Mouse (Mus musculus) small intestine, adult 2 months (tissue): ENCODE data around the gene Tgm3. TPM values are rescaled to one million over a fixed set of nuclear protein-coding genes. Genes with fewer than 3 reads are reported as not detected.

Source experiments
- H3K27ac ChIP-seq: fragments of 200-500 bp; 2 replicates; pipeline ENCODE4 v1.5.1; 2012; ENCODE audit warnings: low read depth, low read length, control low read depth, inconsistent platforms; ENCODE audit not compliant: insufficient read depth
- H3K27me3 ChIP-seq: fragments of 200-500 bp; 2 replicates; pipeline ENCODE4 v1.6.1; 2012; ENCODE audit warnings: mild to moderate bottlenecking, moderate library complexity, low read length, inconsistent platforms; ENCODE audit not compliant: control insufficient read depth, insufficient read depth
- H3K36me3 ChIP-seq: fragments of 200-500 bp; 2 replicates; pipeline ENCODE4 v1.6.1; 2012; ENCODE audit warnings: mild to moderate bottlenecking, low read length, control low read depth, inconsistent platforms; ENCODE audit not compliant: control insufficient read depth, insufficient read depth
- H3K4me1 ChIP-seq: fragments of 200-500 bp; 2 replicates; pipeline ENCODE4 v1.6.1; 2012; ENCODE audit warnings: low read length, inconsistent platforms, mixed read lengths; ENCODE audit not compliant: control insufficient read depth, insufficient read depth, insufficient read length
- H3K4me3 ChIP-seq: fragments of 200-500 bp; 2 replicates; pipeline ENCODE4 v1.5.1; 2012; ENCODE audit warnings: low read depth, mild to moderate bottlenecking, control low read depth, inconsistent platforms, low read length, moderate library complexity
- CTCF ChIP-seq: fragments of 200-500 bp; IDR thresholded peaks from 2 replicates; pipeline ENCODE4 v1.5.1; 2012; ENCODE audit warnings: low read depth, mild to moderate bottlenecking, control low read depth, inconsistent platforms, low read length, moderate library complexity, mixed read lengths; ENCODE audit not compliant: insufficient replicate concordance, insufficient read length; ENCODE audit errors: extremely low read depth
- POLR2A ChIP-seq: fragments of 200-500 bp; IDR thresholded peaks from 2 replicates; pipeline ENCODE4 v1.6.1; 2012; ENCODE audit warnings: low read depth, mild to moderate bottlenecking, control low read depth, inconsistent platforms, low read length, moderate library complexity
- WGBS: fragments of 180-500 bp; shearing (Covaris S2); methylation state at CpG from one replicate; pipeline ENCODE4 v1.1.7; 2018; 5-methylcytosine and 5-hydroxymethylcytosine counted together
- polyA plus RNA-seq: library from polyadenylated mRNA; depleted of rRNA; stranded (reverse); fragments of >200 nt; gene quantifications from 2 replicates; pipeline ENCODE4 v1.2.3, GENCODE M21; 2012; rRNA removed

The Tgm3 gene
- polyA plus RNA-seq: not detected in 2 replicates

DNA sequence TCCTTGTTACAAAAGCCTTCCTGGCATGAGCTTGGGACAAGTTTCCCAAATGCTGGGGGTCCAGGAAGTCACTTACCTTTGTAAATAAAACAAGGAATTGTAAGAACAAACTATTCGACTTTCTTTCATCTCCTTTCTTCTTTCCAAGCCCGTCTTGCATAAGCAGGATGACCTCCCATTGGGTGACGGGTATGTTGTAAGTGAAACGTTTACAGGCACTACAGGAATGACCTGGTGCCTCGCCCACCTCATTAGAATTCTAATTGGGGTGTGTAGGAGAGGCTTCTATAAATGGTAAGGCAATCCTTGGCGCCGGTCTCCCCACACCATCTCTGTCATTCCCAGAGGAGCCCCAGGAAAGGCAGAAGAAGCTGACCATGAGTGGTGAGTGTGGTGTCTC lies at the start of gene Tgm3:
Gene Tgm3, plus strand, starts transcription at position 324 of the 400 bp plus-strand sequence.
- no peaks in the 10 kb centered on the region for H3K27me3 ChIP-seq

GRCm38 (mm10) chr2:129980608-129981007 lies 31.5 kb upstream of the Tgm3 start:
- TF ChIP-seq POLR2A (no peak), CTCF (no peak)
- Histone ChIP-seq H3K4me1 (no peaks in the 10 kb centered on the region), H3K36me3 (no peaks in the 10 kb centered on the region), H3K27ac (no peak overlapping the region), H3K27me3 (no peaks in the 10 kb centered on the region), H3K4me3 (no peak overlapping the region)
- 80% methylated on average over 4 of the region's 4 CpGs for WGBS

More for the DNA sequence above, at the start of gene Tgm3:
- Histone ChIP-seq H3K4me3 (no peak within 1 kb of the TSS), H3K4me1 (no peaks in the 10 kb centered on the region), H3K36me3 (no peaks in the 10 kb centered on the region), H3K27ac (no peak within 1 kb of the TSS)
- TF ChIP-seq POLR2A: no peak
- no peak for TF ChIP-seq CTCF
- 25% methylated on average over 7 of the region's 7 CpGs for WGBS

DNA sequence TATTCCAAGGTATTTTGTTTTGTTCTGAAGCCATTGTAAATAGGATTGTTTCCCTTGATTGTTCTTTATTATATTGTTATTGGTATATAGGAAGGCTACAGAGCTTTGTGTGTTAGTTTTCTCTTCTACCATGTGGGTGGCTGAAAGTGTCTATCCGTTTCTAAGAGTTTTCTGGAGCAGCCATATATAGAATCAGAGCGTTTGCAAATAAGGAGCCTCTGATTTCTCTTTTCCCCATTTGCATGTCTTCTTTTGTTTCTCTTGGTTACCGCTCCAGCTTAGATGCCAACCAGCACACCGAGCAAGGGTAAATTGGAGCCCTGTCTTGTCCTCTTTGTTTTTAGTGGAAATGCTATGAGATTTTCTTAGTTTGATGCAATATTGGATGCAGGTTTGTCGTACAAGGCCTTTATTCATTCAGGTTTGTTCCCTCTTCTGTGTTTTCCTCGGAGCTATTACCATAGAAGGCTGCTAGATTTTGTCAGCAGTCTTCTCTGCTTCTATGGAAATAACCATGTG lies 24.6 kb upstream of the Tgm3 start:
- TF ChIP-seq POLR2A (no peak), CTCF (no peak)
- 88% methylated on average over 6 of the region's 6 CpGs for WGBS
- Histone ChIP-seq H3K4me3 (no peak overlapping the region), H3K27me3 (no peaks in the 10 kb centered on the region), H3K36me3 (no peaks in the 10 kb centered on the region), H3K27ac (no peak overlapping the region), H3K4me1 (no peaks in the 10 kb centered on the region)

DNA sequence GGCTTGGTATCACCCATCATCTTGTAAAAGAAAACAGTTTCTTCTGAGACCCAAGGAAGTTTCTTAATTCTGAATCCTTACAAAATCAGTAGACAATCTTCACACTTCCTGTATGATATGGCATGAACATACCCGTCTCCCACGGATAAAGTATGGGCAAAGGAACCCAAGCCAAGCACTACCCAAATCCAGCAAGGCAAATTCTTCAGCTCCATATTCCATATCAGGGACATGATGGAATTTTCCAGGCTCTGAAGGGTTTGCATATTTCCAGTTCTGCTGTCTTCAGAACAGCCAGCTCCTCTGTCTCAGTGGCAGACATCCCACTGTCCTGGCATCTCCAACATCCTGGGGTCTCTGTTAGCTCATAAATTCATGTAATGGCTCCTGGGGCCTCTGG lies 22.5 kb upstream of the Tgm3 start:
- WGBS: 85% methylated on average over 2 of the region's 2 CpGs

DNA sequence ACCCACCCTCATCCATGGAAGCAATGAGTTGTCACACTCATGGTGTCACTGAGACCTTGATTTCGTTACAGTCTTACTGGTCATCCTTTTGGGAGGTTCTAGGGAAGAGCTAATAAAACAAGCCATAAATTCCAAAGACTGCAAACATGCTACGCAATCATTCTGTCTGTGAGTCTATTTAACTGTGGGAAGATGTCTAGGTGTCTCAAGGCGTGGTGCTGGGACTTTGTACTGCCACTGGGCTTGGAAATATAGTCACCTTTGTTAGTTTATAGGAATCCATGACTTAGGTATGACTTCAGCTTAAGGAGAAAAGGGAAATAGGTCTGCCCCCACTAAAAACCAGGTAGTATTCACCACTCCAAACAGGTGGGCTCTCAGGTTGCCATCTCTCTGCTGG lies 17.7 kb upstream of the Tgm3 start:
- WGBS: 37% methylated on average over 3 of the region's 3 CpGs
- no peak overlapping the region for H3K4me3 ChIP-seq
- TF ChIP-seq CTCF (no peak), POLR2A (no peak)
- no peaks in the 10 kb centered on the region for H3K4me1 ChIP-seq
- no peak overlapping the region for H3K27ac ChIP-seq
- no peaks in the 10 kb centered on the region for H3K27me3 ChIP-seq
- H3K36me3 ChIP-seq: no peaks in the 10 kb centered on the region

More for the DNA sequence above, 22.5 kb upstream of the Tgm3 start:
- H3K36me3 ChIP-seq: no peaks in the 10 kb centered on the region
- no peaks in the 10 kb centered on the region for H3K4me1 ChIP-seq
- H3K27me3 ChIP-seq: no peaks in the 10 kb centered on the region
- no peak overlapping the region for H3K4me3 ChIP-seq
- TF ChIP-seq CTCF: no peak
- no peak for TF ChIP-seq POLR2A
- no peak overlapping the region for H3K27ac ChIP-seq

DNA sequence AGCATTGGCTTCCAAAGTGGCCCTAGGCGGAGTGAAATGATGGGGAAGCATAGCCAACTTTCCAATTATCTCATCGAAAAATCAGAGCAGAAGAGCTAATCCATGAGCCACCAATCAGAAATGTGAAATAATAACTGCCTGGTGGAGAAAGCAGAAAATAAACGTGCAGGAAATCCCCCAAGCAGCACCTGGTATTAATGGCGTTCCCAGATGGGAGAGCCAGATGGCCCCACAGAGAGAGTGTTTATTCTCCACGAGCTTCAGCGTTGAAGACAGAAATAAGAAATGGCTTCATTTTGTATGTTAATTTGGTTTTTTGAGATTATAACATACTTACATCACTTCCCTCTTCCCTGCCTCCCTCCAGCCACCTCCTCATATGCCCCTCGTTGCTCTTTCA lies 13.7 kb upstream of the Tgm3 start:
- H3K36me3 ChIP-seq: no peaks in the 10 kb centered on the region
- H3K27me3 ChIP-seq: no peaks in the 10 kb centered on the region
- no peak for TF ChIP-seq POLR2A
- TF ChIP-seq CTCF: no peak
- no peak overlapping the region for H3K4me3 ChIP-seq
- H3K27ac ChIP-seq: no peak overlapping the region
- no peaks in the 10 kb centered on the region for H3K4me1 ChIP-seq
- 66% methylated on average over 7 of the region's 7 CpGs for WGBS

GRCm38 (mm10) chr2:129999296-129999695 lies 12.9 kb upstream of the Tgm3 start:
- Histone ChIP-seq H3K27ac (no peak overlapping the region), H3K36me3 (no peaks in the 10 kb centered on the region), H3K4me3 (no peak overlapping the region), H3K4me1 (no peaks in the 10 kb centered on the region), H3K27me3 (no peaks in the 10 kb centered on the region)
- no peak for TF ChIP-seq POLR2A
- no peak for TF ChIP-seq CTCF
- WGBS: 80% methylated on average over 4 of the region's 4 CpGs
